Mouse (Mus musculus): ENCODE data around the gene Zdhhc7. TPM values are rescaled to one million over a fixed set of nuclear protein-coding genes. Genes with fewer than 3 reads are reported as not detected.

Gene Zdhhc7
- polyA plus RNA-seq (2016; fragmentation: Nextera tagmentation; extraction: Ambion mirVana) = 30.4 and 31.0 TPM in 2 replicates

GRCm38 (mm10) chr8:120101068-120101972 lies at the start of gene Zdhhc7:
TSS of gene Zdhhc7 (minus strand) at chr8:120101482.
- H3K4me3 ChIP-seq (replicated peaks) = peak within 1 kb of the TSS; percentile 80
- peak; percentile 84 for ATAC-seq (ENCODE audit: low FRiP score)
- under 1% methylated on average over 88 of the region's 88 CpGs for WGBS

GRCm38 (mm10) chr8:120150028-120150427 lies 48.7 kb upstream of the Zdhhc7 start:
- 80% methylated on average over 12 of the region's 12 CpGs for WGBS
- no peak overlapping the region for H3K9ac ChIP-seq
- no peak overlapping the region for H3K4me3 ChIP-seq (replicated peaks)
- no peaks in the 10 kb centered on the region for H3K36me3 ChIP-seq (replicated peaks)
- H3K27ac ChIP-seq = no peak overlapping the region
- no peak for ATAC-seq (ENCODE audit: low FRiP score)
- H3K27me3 ChIP-seq = no peaks in the 10 kb centered on the region
- H3K4me1 ChIP-seq = peaks cover 17% of the 10 kb centered on the region
- H3K4me2 ChIP-seq = no peak overlapping the region
- no peaks in the 10 kb centered on the region for H3K9me3 ChIP-seq

More at GRCm38 (mm10) chr8:120101068-120101972, at the start of gene Zdhhc7:
- Histone ChIP-seq H3K36me3 (replicated peaks) (no peaks in the 10 kb centered on the region; the same call in 1 of the 2 replicates), H3K27ac (peak within 1 kb of the TSS; percentile 92), H3K4me1 (peaks cover 29% of the 10 kb centered on the region), H3K9me3 (no peaks in the 10 kb centered on the region), H3K9ac (peak within 1 kb of the TSS; percentile 85), H3K4me2 (peak within 1 kb of the TSS; percentile 85), H3K27me3 (no peaks in the 10 kb centered on the region)

GRCm38 (mm10) chr8:120146051-120146450 lies 44.8 kb upstream of the Zdhhc7 start:
- Histone ChIP-seq H3K4me2 (no peak overlapping the region), H3K9me3 (no peaks in the 10 kb centered on the region), H3K4me1 (peaks cover 27% of the 10 kb centered on the region), H3K36me3 (replicated peaks) (no peaks in the 10 kb centered on the region), H3K27ac (no peak overlapping the region), H3K4me3 (replicated peaks) (no peak overlapping the region), H3K9ac (no peak overlapping the region), H3K27me3 (no peaks in the 10 kb centered on the region)
- ATAC-seq (ENCODE audit: low FRiP score) = no peak
- 76% methylated on average over 1 of the region's 1 CpGs for WGBS

DNA sequence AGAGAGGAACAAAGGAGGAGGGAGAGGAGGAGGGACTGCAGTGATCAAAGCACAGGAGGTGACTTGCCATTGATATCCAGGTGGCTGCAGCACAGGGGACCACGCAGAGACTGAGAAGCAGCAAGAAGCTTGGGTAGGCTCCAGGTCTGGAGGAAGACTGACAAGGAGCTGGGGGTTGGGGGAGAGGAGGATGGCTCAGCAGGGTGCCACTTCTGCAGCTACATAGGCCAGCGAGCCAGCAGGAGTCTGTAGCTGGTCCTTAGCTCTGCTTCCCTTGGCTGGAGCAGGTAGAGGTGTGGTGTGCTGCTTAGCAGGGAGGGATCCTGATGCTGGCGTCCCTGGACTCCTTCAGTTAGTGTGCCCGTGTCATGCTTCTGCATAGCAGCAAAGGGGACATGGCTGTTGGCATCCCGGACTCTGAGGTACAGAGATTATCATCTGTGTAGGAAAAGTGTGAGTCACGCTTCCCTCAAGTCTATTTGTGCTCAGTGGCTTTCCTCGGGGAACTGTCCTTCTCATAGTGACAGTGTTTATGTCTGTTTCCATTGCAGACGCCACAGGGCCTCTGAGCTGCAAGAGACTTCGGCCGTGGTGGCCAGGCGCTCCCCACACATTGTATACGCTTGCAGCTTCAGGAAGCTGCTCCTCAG lies 43.5 kb upstream of the Zdhhc7 start:
- no peaks in the 10 kb centered on the region for H3K36me3 ChIP-seq (replicated peaks)
- H3K27ac ChIP-seq = peak overlapping the region; percentile 80
- peaks cover 30% of the 10 kb centered on the region for H3K4me1 ChIP-seq
- H3K9ac ChIP-seq = no peak overlapping the region
- H3K9me3 ChIP-seq = no peaks in the 10 kb centered on the region
- no peak overlapping the region for H3K4me2 ChIP-seq
- H3K27me3 ChIP-seq = no peaks in the 10 kb centered on the region
- WGBS = 64% methylated on average over 12 of the region's 12 CpGs
- ATAC-seq (ENCODE audit: low FRiP score) = no peak; the same call in 1 of the 2 replicates
- H3K4me3 ChIP-seq (replicated peaks) = no peak overlapping the region

DNA sequence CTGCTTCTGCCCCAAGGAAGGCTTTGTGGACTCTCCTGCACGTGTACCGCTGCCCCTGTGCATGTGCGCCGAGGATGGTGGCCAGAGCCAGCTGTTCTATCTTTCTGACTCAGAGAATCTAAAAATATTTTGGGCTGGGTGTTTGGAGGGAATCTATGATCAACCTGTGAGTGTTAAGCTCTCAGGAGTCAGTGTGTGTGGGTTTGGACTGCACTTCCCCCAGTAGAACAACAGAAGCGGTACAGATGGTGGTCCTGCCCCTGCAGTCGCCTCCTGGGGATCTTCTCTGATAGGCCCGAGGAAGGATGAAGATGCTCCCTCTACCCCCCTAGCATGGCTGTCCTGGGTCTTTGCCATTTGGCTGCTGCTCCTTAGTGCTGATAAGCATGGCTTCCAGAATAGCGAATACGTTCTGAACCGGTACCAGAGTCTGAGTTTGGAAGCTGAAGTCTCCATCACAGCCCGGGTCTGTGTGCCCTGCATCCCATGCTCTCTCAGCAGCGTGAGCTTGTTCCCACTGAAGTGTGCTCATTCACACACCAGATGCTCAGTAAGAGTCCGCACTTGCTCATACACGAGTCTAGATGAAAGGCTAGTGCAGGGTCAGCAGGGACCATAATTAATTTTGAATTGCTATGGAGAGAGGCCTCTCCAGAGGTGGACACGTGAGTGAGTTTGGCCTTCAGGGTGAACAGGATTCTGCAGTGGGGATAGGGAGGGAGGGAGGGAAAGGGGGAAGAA lies 42.8 kb upstream of the Zdhhc7 start:
- no peaks in the 10 kb centered on the region for H3K27me3 ChIP-seq
- peak overlapping the region; percentile 80 for H3K27ac ChIP-seq
- H3K4me2 ChIP-seq = no peak overlapping the region
- no peak overlapping the region for H3K9ac ChIP-seq
- no peaks in the 10 kb centered on the region for H3K9me3 ChIP-seq
- no peaks in the 10 kb centered on the region for H3K36me3 ChIP-seq (replicated peaks)
- peak; percentile 67 for ATAC-seq (ENCODE audit: low FRiP score)
- peaks cover 30% of the 10 kb centered on the region for H3K4me1 ChIP-seq
- no peak overlapping the region for H3K4me3 ChIP-seq (replicated peaks)
- 66% methylated on average over 15 of the region's 15 CpGs for WGBS

DNA sequence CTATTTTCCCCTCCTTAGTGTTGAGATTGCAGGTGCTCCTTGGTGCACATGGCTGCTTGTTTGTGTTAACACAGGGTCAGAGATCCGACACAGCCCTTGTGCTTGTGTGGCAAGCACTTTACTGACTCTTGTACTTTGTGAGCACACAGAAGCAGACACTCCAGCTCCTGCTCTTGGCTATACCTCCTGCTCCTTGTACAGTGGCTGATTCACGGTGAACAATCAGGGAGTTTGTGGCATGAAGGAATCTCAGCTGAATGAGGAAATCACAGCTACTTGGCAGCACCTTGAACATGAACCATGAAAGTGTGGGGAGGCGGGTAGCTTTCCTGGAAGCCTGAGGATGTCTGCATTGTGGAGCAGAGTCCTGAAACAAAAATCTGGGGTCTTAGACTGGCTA lies 39.5 kb upstream of the Zdhhc7 start:
- Histone ChIP-seq H3K9ac (no peak overlapping the region), H3K9me3 (no peaks in the 10 kb centered on the region), H3K4me1 (peaks cover 30% of the 10 kb centered on the region), H3K27ac (no peak overlapping the region), H3K36me3 (replicated peaks) (no peaks in the 10 kb centered on the region), H3K4me3 (replicated peaks) (no peak overlapping the region), H3K4me2 (no peak overlapping the region), H3K27me3 (no peaks in the 10 kb centered on the region)
- WGBS = 72% methylated on average over 3 of the region's 3 CpGs
- ATAC-seq (ENCODE audit: low FRiP score) = no peak

DNA sequence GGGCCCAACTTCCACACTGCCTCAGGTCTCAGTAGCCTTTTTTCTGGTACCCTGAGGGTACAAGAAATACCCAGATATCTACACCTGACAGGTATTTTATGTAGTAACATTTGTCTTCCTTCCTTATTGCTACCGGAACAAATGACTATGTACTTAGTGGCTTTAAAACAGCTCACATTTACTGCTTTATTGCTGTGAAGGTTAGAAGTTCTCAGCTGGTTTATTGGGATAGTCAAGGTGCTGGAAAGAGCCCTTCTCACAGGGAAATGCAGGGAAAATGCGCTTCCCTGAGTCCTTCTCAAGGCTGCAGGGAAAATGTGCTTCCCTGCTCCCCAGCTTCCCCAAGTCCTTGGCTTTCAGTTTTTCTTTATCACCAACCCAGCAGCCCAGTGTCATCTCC lies 37.7 kb upstream of the Zdhhc7 start:
- Histone ChIP-seq H3K4me3 (replicated peaks) (no peak overlapping the region), H3K9me3 (no peaks in the 10 kb centered on the region), H3K4me2 (no peak overlapping the region), H3K27ac (no peak overlapping the region), H3K36me3 (replicated peaks) (no peaks in the 10 kb centered on the region), H3K9ac (no peak overlapping the region), H3K27me3 (no peaks in the 10 kb centered on the region), H3K4me1 (peaks cover 16% of the 10 kb centered on the region)
- 86% methylated on average over 2 of the region's 2 CpGs for WGBS
- no peak for ATAC-seq (ENCODE audit: low FRiP score)

DNA sequence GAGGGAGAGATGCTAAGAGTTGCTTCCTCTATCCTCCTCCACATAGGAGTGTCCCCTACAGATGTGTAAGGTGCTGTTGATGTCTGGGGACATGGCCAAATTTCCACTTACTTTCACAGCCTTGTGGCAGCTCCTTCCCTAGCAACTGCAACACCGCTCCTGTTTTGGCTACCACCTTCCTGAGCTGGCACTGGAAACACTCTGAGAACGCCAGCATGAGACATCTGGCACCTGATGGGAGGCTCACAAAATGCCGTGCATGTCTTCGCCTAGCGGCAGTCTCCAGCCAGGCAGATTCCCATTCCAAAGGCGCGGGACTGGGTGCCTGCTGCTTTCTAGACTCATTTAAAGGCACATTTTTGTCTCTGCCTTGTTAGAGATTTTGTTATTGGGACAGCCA lies 35.3 kb upstream of the Zdhhc7 start:
- no peak for ATAC-seq (ENCODE audit: low FRiP score)
- no peaks in the 10 kb centered on the region for H3K27me3 ChIP-seq
- H3K9ac ChIP-seq = no peak overlapping the region
- H3K4me3 ChIP-seq (replicated peaks) = no peak overlapping the region
- 61% methylated on average over 7 of the region's 7 CpGs for WGBS
- peaks cover 6% of the 10 kb centered on the region for H3K4me1 ChIP-seq
- H3K9me3 ChIP-seq = no peaks in the 10 kb centered on the region
- H3K4me2 ChIP-seq = no peak overlapping the region
- no peak overlapping the region for H3K27ac ChIP-seq
- no peaks in the 10 kb centered on the region for H3K36me3 ChIP-seq (replicated peaks)

- no peak overlapping the region for H3K4me2 ChIP-seq
- no peak overlapping the region for H3K4me3 ChIP-seq (replicated peaks)
- no peaks in the 10 kb centered on the region for H3K36me3 ChIP-seq (replicated peaks)
- no peak overlapping the region for H3K9ac ChIP-seq
- no peaks in the 10 kb centered on the region for H3K9me3 ChIP-seq
- no peak for ATAC-seq (ENCODE audit: low FRiP score)
- H3K27me3 ChIP-seq = no peaks in the 10 kb centered on the region
- peaks cover 2% of the 10 kb centered on the region for H3K4me1 ChIP-seq
- WGBS = 94% methylated on average over 7 of the region's 7 CpGs
- no peak overlapping the region for H3K27ac ChIP-seq
Measured at GRCm38 (mm10) chr8:120135687-120136086, 34.4 kb upstream of the Zdhhc7 start.

DNA sequence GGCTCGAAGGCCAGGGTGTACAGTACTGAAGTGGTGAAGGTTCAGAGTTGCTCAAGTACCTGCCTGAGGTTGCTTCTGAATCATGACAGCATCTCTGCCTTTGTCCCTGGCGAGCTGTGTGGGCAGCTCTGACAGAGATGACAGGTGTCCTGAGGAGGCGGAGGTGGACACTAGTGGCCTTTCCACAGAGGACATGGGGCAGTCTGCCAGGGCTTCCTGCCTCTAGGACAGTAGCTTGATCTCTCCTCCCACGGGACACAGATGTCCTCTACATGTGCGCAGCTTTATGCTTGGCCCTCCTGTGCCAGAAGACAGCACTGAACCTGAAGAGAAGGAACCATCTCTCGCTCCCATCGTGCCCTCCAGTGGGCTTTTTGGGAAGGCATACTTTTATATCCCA lies 31.9 kb upstream of the Zdhhc7 start:
- Histone ChIP-seq H3K9ac (no peak overlapping the region), H3K4me2 (no peak overlapping the region), H3K36me3 (replicated peaks) (no peaks in the 10 kb centered on the region), H3K4me1 (peaks cover 10% of the 10 kb centered on the region), H3K27me3 (no peaks in the 10 kb centered on the region), H3K4me3 (replicated peaks) (no peak overlapping the region), H3K9me3 (0 out of 2 replicates have a peak, but pooled peaks cover 3% of the 10 kb centered on the region), H3K27ac (no peak overlapping the region)
- WGBS = 85% methylated on average over 7 of the region's 7 CpGs
- no peak for ATAC-seq (ENCODE audit: low FRiP score)

DNA sequence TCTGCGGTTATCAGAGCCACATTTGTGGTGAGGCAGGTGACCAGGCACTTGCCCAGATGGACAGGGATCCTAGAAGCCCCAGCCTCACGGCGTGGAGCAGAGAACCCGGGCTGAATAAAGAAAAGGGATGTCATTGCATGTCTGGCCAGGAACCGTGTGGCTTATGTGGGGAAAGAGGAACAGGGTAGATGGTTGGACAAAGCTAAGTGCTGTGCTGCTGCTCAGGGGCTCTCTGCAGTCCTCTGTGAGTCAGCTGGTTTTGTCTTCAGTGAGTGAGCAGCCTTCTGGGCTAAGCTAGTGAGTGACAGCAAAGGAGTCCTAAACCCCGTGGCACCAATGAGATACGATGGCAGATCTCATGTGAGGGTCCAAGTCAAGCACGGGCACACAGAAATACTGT lies 29.9 kb upstream of the Zdhhc7 start:
- 86% methylated on average over 8 of the region's 8 CpGs for whole genome bisulfite sequencing

GRCm38 (mm10) chr8:120129547-120129946 lies 28.3 kb upstream of the Zdhhc7 start:
- Histone ChIP-seq H3K9me3 (0 out of 2 replicates have a peak, but pooled peaks cover 3% of the 10 kb centered on the region), H3K4me1 (peaks cover 37% of the 10 kb centered on the region), H3K4me3 (replicated peaks) (no peak overlapping the region), H3K4me2 (no peak overlapping the region), H3K27me3 (peaks cover 13% of the 10 kb centered on the region; the same call in 1 of the 2 replicates), H3K36me3 (replicated peaks) (no peaks in the 10 kb centered on the region), H3K27ac (peak overlapping the region; percentile 5; the same call in 1 of the 2 replicates), H3K9ac (no peak overlapping the region)
- WGBS = 33% methylated on average over 4 of the region's 4 CpGs
- ATAC-seq (ENCODE audit: low FRiP score) = no peak

More for the DNA sequence above, 29.9 kb upstream of the Zdhhc7 start:
- H3K36me3 ChIP-seq (replicated peaks) = no peaks in the 10 kb centered on the region
- no peak overlapping the region for H3K4me2 ChIP-seq
- peaks cover 13% of the 10 kb centered on the region; the same call in 1 of the 2 replicates for H3K27me3 ChIP-seq
- peaks cover 21% of the 10 kb centered on the region for H3K4me1 ChIP-seq
- no peak for ATAC-seq (ENCODE audit: low FRiP score)
- H3K9me3 ChIP-seq = 0 out of 2 replicates have a peak, but pooled peaks cover 3% of the 10 kb centered on the region
- no peak overlapping the region for H3K27ac ChIP-seq
- no peak overlapping the region for H3K9ac ChIP-seq
- no peak overlapping the region for H3K4me3 ChIP-seq (replicated peaks)
